Mouse (Mus musculus): ENCODE results near the gene Tesc. TPM values are rescaled to one million over a fixed set of nuclear protein-coding genes. Genes with fewer than 3 reads are reported as not detected.

Tesc gene
- total and polyA plus RNA-seq, 3 experiments: not detected

- peaks cover 99% of the 10 kb centered on the region for H3K36me3 ChIP-seq (replicated peaks)
- TF ChIP-seq GATA1 (IDR thresholded peaks at IDR 0.05; ENCODE audit: borderline replicate concordance, low read length): no peak
- TF ChIP-seq TAL1 (conservative IDR thresholded peaks at IDR 0.05; ENCODE audit: low read depth, low read length): no peak
- TF ChIP-seq GATA2 (IDR thresholded peaks at IDR 0.05; ENCODE audit: borderline replicate concordance, low read depth, low read length): no peak
- TF ChIP-seq POLR2AphosphoS5 (IDR thresholded peaks at IDR 0.05; ENCODE audit: insufficient replicate concordance, low read depth, low read length): no peak
- peak; percentile 89 for TF ChIP-seq CTCF (IDR thresholded peaks at IDR 0.05; ENCODE audit: low read depth, low read length)
- H3K9me3 ChIP-seq (replicated peaks): no peaks in the 10 kb centered on the region
- peak; percentile 32 for DNase-seq (ENCODE audit: low spot score)
- H3K27me3 ChIP-seq (ENCODE audit: insufficient read depth, low read length): no peaks in the 10 kb centered on the region
- no peak for ATAC-seq (ENCODE audit: extremely low read depth, insufficient number of reproducible peaks, low FRiP score, poor library complexity, severe bottlenecking)
- no peak overlapping the region for H3K4me3 ChIP-seq (ENCODE audit: low read depth, low read length)
- no peaks in the 10 kb centered on the region for H3K4me1 ChIP-seq (ENCODE audit: insufficient read depth, low read depth, low read length)
These were observed 22.9 kb upstream of the Tesc start for GRCm38 (mm10) chr5:118004619-118005018.

GRCm38 (mm10) chr5:118005728-118006127 is 21.8 kb upstream of the Tesc start:
- H3K4me1 ChIP-seq (ENCODE audit: insufficient read depth, low read depth, low read length): no peaks in the 10 kb centered on the region
- ATAC-seq (ENCODE audit: extremely low read depth, insufficient number of reproducible peaks, low FRiP score, poor library complexity, severe bottlenecking): no peak
- H3K27me3 ChIP-seq (ENCODE audit: insufficient read depth, low read length): no peaks in the 10 kb centered on the region
- no peaks in the 10 kb centered on the region for H3K9me3 ChIP-seq (replicated peaks)
- TF ChIP-seq TAL1 (conservative IDR thresholded peaks at IDR 0.05; ENCODE audit: low read depth, low read length): no peak
- no peak for TF ChIP-seq POLR2AphosphoS5 (IDR thresholded peaks at IDR 0.05; ENCODE audit: insufficient replicate concordance, low read depth, low read length)
- TF ChIP-seq GATA1 (IDR thresholded peaks at IDR 0.05; ENCODE audit: borderline replicate concordance, low read length): no peak
- TF ChIP-seq CTCF (IDR thresholded peaks at IDR 0.05; ENCODE audit: low read depth, low read length): no peak
- no peak for TF ChIP-seq GATA2 (IDR thresholded peaks at IDR 0.05; ENCODE audit: borderline replicate concordance, low read depth, low read length)
- DNase-seq (ENCODE audit: low spot score): no peak
- H3K4me3 ChIP-seq (ENCODE audit: low read depth, low read length): no peak overlapping the region
- peaks cover 96% of the 10 kb centered on the region for H3K36me3 ChIP-seq (replicated peaks)

GRCm38 (mm10) chr5:118008344-118008743 is 19.2 kb upstream of the Tesc start:
- Histone ChIP-seq H3K36me3 (replicated peaks) (peaks cover 74% of the 10 kb centered on the region), H3K9me3 (replicated peaks) (no peaks in the 10 kb centered on the region), H3K4me3 (ENCODE audit: low read depth, low read length) (no peak overlapping the region), H3K27me3 (ENCODE audit: insufficient read depth, low read length) (no peaks in the 10 kb centered on the region), H3K4me1 (ENCODE audit: insufficient read depth, low read depth, low read length) (no peaks in the 10 kb centered on the region)
- no peak for ATAC-seq (ENCODE audit: extremely low read depth, insufficient number of reproducible peaks, low FRiP score, poor library complexity, severe bottlenecking)
- DNase-seq (ENCODE audit: low spot score): no peak
- TF ChIP-seq GATA2 (IDR thresholded peaks at IDR 0.05; ENCODE audit: borderline replicate concordance, low read depth, low read length) (no peak), POLR2AphosphoS5 (IDR thresholded peaks at IDR 0.05; ENCODE audit: insufficient replicate concordance, low read depth, low read length) (no peak), GATA1 (IDR thresholded peaks at IDR 0.05; ENCODE audit: borderline replicate concordance, low read length) (no peak), CTCF (IDR thresholded peaks at IDR 0.05; ENCODE audit: low read depth, low read length) (no peak), TAL1 (conservative IDR thresholded peaks at IDR 0.05; ENCODE audit: low read depth, low read length) (no peak)

GRCm38 (mm10) chr5:118010872-118011271 is 16.7 kb upstream of the Tesc start:
- DNase-seq (ENCODE audit: low spot score) (no peak), ATAC-seq (ENCODE audit: extremely low read depth, insufficient number of reproducible peaks, low FRiP score, poor library complexity, severe bottlenecking) (no peak)
- Histone ChIP-seq H3K9me3 (replicated peaks) (no peaks in the 10 kb centered on the region), H3K27me3 (ENCODE audit: insufficient read depth, low read length) (peaks cover 4% of the 10 kb centered on the region; the same call in 1 of the 2 replicates), H3K4me1 (ENCODE audit: insufficient read depth, low read depth, low read length) (no peaks in the 10 kb centered on the region), H3K4me3 (ENCODE audit: low read depth, low read length) (no peak overlapping the region), H3K36me3 (replicated peaks) (peaks cover 48% of the 10 kb centered on the region)
- TF ChIP-seq POLR2AphosphoS5 (IDR thresholded peaks at IDR 0.05; ENCODE audit: insufficient replicate concordance, low read depth, low read length) (no peak), GATA2 (IDR thresholded peaks at IDR 0.05; ENCODE audit: borderline replicate concordance, low read depth, low read length) (no peak), CTCF (IDR thresholded peaks at IDR 0.05; ENCODE audit: low read depth, low read length) (no peak), TAL1 (conservative IDR thresholded peaks at IDR 0.05; ENCODE audit: low read depth, low read length) (no peak), GATA1 (IDR thresholded peaks at IDR 0.05; ENCODE audit: borderline replicate concordance, low read length) (no peak)

- Histone ChIP-seq H3K9me3 (replicated peaks) (no peaks in the 10 kb centered on the region), H3K36me3 (replicated peaks) (peaks cover 39% of the 10 kb centered on the region), H3K4me1 (ENCODE audit: insufficient read depth, low read depth, low read length) (no peaks in the 10 kb centered on the region), H3K4me3 (ENCODE audit: low read depth, low read length) (no peak overlapping the region), H3K27me3 (ENCODE audit: insufficient read depth, low read length) (peaks cover 4% of the 10 kb centered on the region; the same call in 1 of the 2 replicates)
- TF ChIP-seq TAL1 (conservative IDR thresholded peaks at IDR 0.05; ENCODE audit: low read depth, low read length) (no peak), POLR2AphosphoS5 (IDR thresholded peaks at IDR 0.05; ENCODE audit: insufficient replicate concordance, low read depth, low read length) (no peak), GATA2 (IDR thresholded peaks at IDR 0.05; ENCODE audit: borderline replicate concordance, low read depth, low read length) (no peak), GATA1 (IDR thresholded peaks at IDR 0.05; ENCODE audit: borderline replicate concordance, low read length) (no peak), CTCF (IDR thresholded peaks at IDR 0.05; ENCODE audit: low read depth, low read length) (no peak)
- no peak for DNase-seq (ENCODE audit: low spot score)
- ATAC-seq (ENCODE audit: extremely low read depth, insufficient number of reproducible peaks, low FRiP score, poor library complexity, severe bottlenecking): no peak
These were observed 15.7 kb upstream of the Tesc start for GRCm38 (mm10) chr5:118011796-118012195.

- no peak overlapping the region for H3K4me3 ChIP-seq (ENCODE audit: low read depth, low read length)
- TF ChIP-seq GATA2 (IDR thresholded peaks at IDR 0.05; ENCODE audit: borderline replicate concordance, low read depth, low read length) (no peak), GATA1 (IDR thresholded peaks at IDR 0.05; ENCODE audit: borderline replicate concordance, low read length) (no peak), CTCF (IDR thresholded peaks at IDR 0.05; ENCODE audit: low read depth, low read length) (no peak), POLR2AphosphoS5 (IDR thresholded peaks at IDR 0.05; ENCODE audit: insufficient replicate concordance, low read depth, low read length) (no peak), TAL1 (conservative IDR thresholded peaks at IDR 0.05; ENCODE audit: low read depth, low read length) (no peak)
- H3K36me3 ChIP-seq (replicated peaks): peaks cover 11% of the 10 kb centered on the region
- ATAC-seq (ENCODE audit: extremely low read depth, insufficient number of reproducible peaks, low FRiP score, poor library complexity, severe bottlenecking) (no peak), DNase-seq (ENCODE audit: low spot score) (no peak)
- H3K9me3 ChIP-seq (replicated peaks): no peaks in the 10 kb centered on the region
- H3K27me3 ChIP-seq (ENCODE audit: insufficient read depth, low read length): peaks cover 4% of the 10 kb centered on the region; the same call in 1 of the 2 replicates
- H3K4me1 ChIP-seq (ENCODE audit: insufficient read depth, low read depth, low read length): no peaks in the 10 kb centered on the region
These were observed 12.5 kb upstream of the Tesc start for GRCm38 (mm10) chr5:118015028-118015427.
